Mouse (Mus musculus): ENCODE measurements around the gene Zcchc7. TPM values are rescaled to one million over a fixed set of nuclear protein-coding genes. Genes with fewer than 3 reads are reported as not detected.

Zcchc7 gene
- polyA plus RNA-seq, 1 experiment, result 35.6 TPM

GRCm38 (mm10) chr4:44973450-44973849, 217.8 kb downstream of the Zcchc7 start:
- peak; percentile 82 for TF ChIP-seq CTCF (IDR thresholded peaks at IDR 0.05; ENCODE audit: low read depth, low read length)
- no peak for TF ChIP-seq POLR2A (IDR thresholded peaks at IDR 0.05; ENCODE audit: borderline replicate concordance, low read depth, low read length)
- no peaks in the 10 kb centered on the region for H3K4me1 ChIP-seq (ENCODE audit: control insufficient read depth, insufficient read depth, low read length)

GRCm38 (mm10) chr4:44973871-44974270, 218.2 kb downstream of the Zcchc7 start:
- TF ChIP-seq POLR2A (IDR thresholded peaks at IDR 0.05; ENCODE audit: borderline replicate concordance, low read depth, low read length), result no peak
- TF ChIP-seq CTCF (IDR thresholded peaks at IDR 0.05; ENCODE audit: low read depth, low read length), result no peak
- H3K4me3 ChIP-seq (ENCODE audit: insufficient read depth, low read length), result peak overlapping the region; percentile 43
- H3K4me1 ChIP-seq (ENCODE audit: control insufficient read depth, insufficient read depth, low read length), result no peaks in the 10 kb centered on the region
- H3K27ac ChIP-seq (ENCODE audit: insufficient read depth, low read depth, low read length), result no peak overlapping the region

More at GRCm38 (mm10) chr4:44973450-44973849, 217.8 kb downstream of the Zcchc7 start:
- Histone ChIP-seq H3K27ac (ENCODE audit: insufficient read depth, low read depth, low read length) (no peak overlapping the region), H3K4me3 (ENCODE audit: insufficient read depth, low read length) (peak overlapping the region; percentile 43)

- no peaks in the 10 kb centered on the region for H3K4me1 ChIP-seq (ENCODE audit: control insufficient read depth, insufficient read depth, low read length)
- H3K27ac ChIP-seq (ENCODE audit: insufficient read depth, low read depth, low read length), result no peak overlapping the region
- H3K4me3 ChIP-seq (ENCODE audit: insufficient read depth, low read length), result no peak overlapping the region
- no peak for TF ChIP-seq CTCF (IDR thresholded peaks at IDR 0.05; ENCODE audit: low read depth, low read length)
- no peak for TF ChIP-seq POLR2A (IDR thresholded peaks at IDR 0.05; ENCODE audit: borderline replicate concordance, low read depth, low read length)
Observed at GRCm38 (mm10) chr4:44974331-44974730, 218.7 kb downstream of the Zcchc7 start.

- H3K4me3 ChIP-seq (ENCODE audit: insufficient read depth, low read length), result no peak overlapping the region
- H3K4me1 ChIP-seq (ENCODE audit: control insufficient read depth, insufficient read depth, low read length), result peaks cover 4% of the 10 kb centered on the region; the same call in 1 of the 2 replicates
- TF ChIP-seq POLR2A (IDR thresholded peaks at IDR 0.05; ENCODE audit: borderline replicate concordance, low read depth, low read length) (no peak), CTCF (IDR thresholded peaks at IDR 0.05; ENCODE audit: low read depth, low read length) (no peak)
- no peak overlapping the region for H3K27ac ChIP-seq (ENCODE audit: insufficient read depth, low read depth, low read length)
Observed at GRCm38 (mm10) chr4:44976026-44976615, 220.4 kb downstream of the Zcchc7 start.

- Histone ChIP-seq H3K4me3 (ENCODE audit: insufficient read depth, low read length) (no peak overlapping the region), H3K4me1 (ENCODE audit: control insufficient read depth, insufficient read depth, low read length) (peaks cover 8% of the 10 kb centered on the region), H3K27ac (ENCODE audit: insufficient read depth, low read depth, low read length) (no peak overlapping the region)
- TF ChIP-seq CTCF (IDR thresholded peaks at IDR 0.05; ENCODE audit: low read depth, low read length) (no peak), POLR2A (IDR thresholded peaks at IDR 0.05; ENCODE audit: borderline replicate concordance, low read depth, low read length) (no peak)
Observed at GRCm38 (mm10) chr4:44976921-44977710, 221.4 kb downstream of the Zcchc7 start.

GRCm38 (mm10) chr4:44978175-44978574, 222.5 kb downstream of the Zcchc7 start:
- H3K4me1 ChIP-seq (ENCODE audit: control insufficient read depth, insufficient read depth, low read length), result peaks cover 8% of the 10 kb centered on the region
- H3K4me3 ChIP-seq (ENCODE audit: insufficient read depth, low read length), result no peak overlapping the region
- no peak overlapping the region for H3K27ac ChIP-seq (ENCODE audit: insufficient read depth, low read depth, low read length)
- TF ChIP-seq CTCF (IDR thresholded peaks at IDR 0.05; ENCODE audit: low read depth, low read length) (no peak), POLR2A (IDR thresholded peaks at IDR 0.05; ENCODE audit: borderline replicate concordance, low read depth, low read length) (no peak)

GRCm38 (mm10) chr4:44979794-44980338, 224.2 kb downstream of the Zcchc7 start:
- Histone ChIP-seq H3K27ac (ENCODE audit: insufficient read depth, low read depth, low read length) (no peak overlapping the region), H3K4me3 (ENCODE audit: insufficient read depth, low read length) (no peak overlapping the region), H3K4me1 (ENCODE audit: control insufficient read depth, insufficient read depth, low read length) (peaks cover 8% of the 10 kb centered on the region)
- TF ChIP-seq CTCF (IDR thresholded peaks at IDR 0.05; ENCODE audit: low read depth, low read length), result no peak
- TF ChIP-seq POLR2A (IDR thresholded peaks at IDR 0.05; ENCODE audit: borderline replicate concordance, low read depth, low read length), result no peak

GRCm38 (mm10) chr4:44981280-44981973, 225.8 kb downstream of the Zcchc7 start, which contains the start of gene Grhpr:
TSS of gene Grhpr (plus strand) at chr4:44981395.
- Histone ChIP-seq H3K4me1 (ENCODE audit: control insufficient read depth, insufficient read depth, low read length) (peaks cover 8% of the 10 kb centered on the region), H3K4me3 (ENCODE audit: insufficient read depth, low read length) (peak within 1 kb of the TSS; percentile 93), H3K27ac (ENCODE audit: insufficient read depth, low read depth, low read length) (no peak within 1 kb of the TSS)
- TF ChIP-seq CTCF (IDR thresholded peaks at IDR 0.05; ENCODE audit: low read depth, low read length), result no peak
- no peak for TF ChIP-seq POLR2A (IDR thresholded peaks at IDR 0.05; ENCODE audit: borderline replicate concordance, low read depth, low read length)

Other genes with a start within 250 kb of the Zcchc7 start
- gene Pax5, start 45.4 kb upstream of the Zcchc7 start, polyA plus RNA-seq (2012; ENCODE audit: insufficient read depth, insufficient read length, missing spikeins), result not detected in 2 replicates
- 3.6 and 5.3 TPM in 2 replicates for gene Grhpr, start 225.5 kb downstream of the Zcchc7 start, polyA plus RNA-seq (2012; ENCODE audit: insufficient read depth, insufficient read length, missing spikeins)